Mouse (Mus musculus): Measurements from ENCODE around the gene Chmp2b.

DNA sequence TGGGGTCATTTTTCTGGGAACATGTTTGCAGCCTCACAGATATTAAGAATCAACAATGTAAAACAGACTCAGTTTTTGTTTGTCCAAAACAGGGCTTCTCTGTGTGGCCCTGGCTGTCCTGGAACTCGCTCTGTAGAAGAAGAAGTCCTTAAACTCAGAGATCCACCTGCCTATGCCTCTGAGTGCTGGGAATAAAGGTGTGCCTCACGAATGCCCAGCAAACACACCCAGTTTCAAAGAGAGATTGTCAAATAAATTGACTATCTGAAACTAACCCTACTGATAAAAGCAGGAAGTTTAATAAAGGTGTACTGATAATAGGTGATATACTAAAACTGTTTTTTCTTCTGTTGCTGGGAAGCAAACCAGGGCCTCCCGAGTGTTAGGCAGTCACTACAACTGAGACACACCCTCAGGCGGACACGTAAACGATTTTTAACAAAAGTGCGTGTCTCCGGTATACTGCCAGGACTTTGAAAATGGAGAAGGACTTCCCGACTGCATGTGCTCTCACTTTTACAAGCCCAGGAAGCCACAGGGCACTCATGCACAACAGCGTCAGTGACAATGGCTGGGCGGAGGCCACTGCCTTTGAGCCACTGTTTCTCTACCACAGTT, 18.7 kb downstream of the Chmp2b start:
- TF ChIP-seq POLR2A (IDR thresholded peaks at IDR 0.05; ENCODE audit: insufficient read length, low read depth) (no peak), TCF12 (IDR thresholded peaks at IDR 0.05; ENCODE audit: insufficient read depth, poor library complexity, severe bottlenecking) (no peak), POLR2AphosphoS2 (IDR thresholded peaks at IDR 0.05; ENCODE audit: insufficient read length, low read depth) (no peak), MAX (IDR thresholded peaks at IDR 0.05; ENCODE audit: low read depth) (no peak), MYOG (IDR thresholded peaks at IDR 0.05; ENCODE audit: control insufficient read depth in 1 of 3, insufficient read depth in 1 of 3, insufficient read length in 2 of 3, low read depth in 2 of 3) (no peak), USF1 (IDR thresholded peaks at IDR 0.05; ENCODE audit: low read depth) (no peak), MYOD1 (IDR thresholded peaks at IDR 0.05; ENCODE audit: control insufficient read depth in 1 of 3, insufficient read length in 2 of 3, low read depth in 2 of 3) (no peak), E2F4 (IDR thresholded peaks at IDR 0.05; ENCODE audit: insufficient read depth) (no peak), CEBPB (IDR thresholded peaks at IDR 0.05; ENCODE audit: insufficient read depth, poor library complexity, severe bottlenecking) (no peak)
